Mouse (Mus musculus) heart, adult 2 months (tissue): ENCODE data around the gene Clcn3. TPM values are rescaled to one million over a fixed set of nuclear protein-coding genes. Genes with fewer than 3 reads are reported as not detected.
A peak's percentile ranks its signal among the peaks of the same experiment; 100 is the strongest.

Experiments
- DNase-seq, 2 experiments: peaks; one replicate each; pipeline ENCODE4 v3.0.0; 2021
- H3K27ac ChIP-seq: fragments of 200-600 bp; 2 replicates; pipeline ENCODE4 v1.8.1; 2022
- H3K27me3 ChIP-seq: fragments of 200-500 bp; 2 replicates; pipeline ENCODE4 v1.6.1; 2012; ENCODE audit warnings: mild to moderate bottlenecking, low read length, inconsistent platforms, mixed read lengths; ENCODE audit not compliant: control insufficient read depth, insufficient read depth
- H3K36me3 ChIP-seq: fragments of 200-500 bp; 2 replicates; pipeline ENCODE4 v1.6.1; 2012; ENCODE audit warnings: low read length, inconsistent platforms; ENCODE audit not compliant: control insufficient read depth, insufficient read depth
- H3K4me1 ChIP-seq: fragments of 200-500 bp; 2 replicates; pipeline ENCODE4 v1.6.1; 2011; ENCODE audit warnings: low read length; ENCODE audit not compliant: control insufficient read depth, insufficient read depth
- H3K4me3 ChIP-seq: fragments of 200-600 bp; 2 replicates; pipeline ENCODE4 v1.8.1; 2022
- H3K79me2 ChIP-seq: fragments of 200-500 bp; replicated peaks from 2 replicates; pipeline ENCODE4 v1.6.1; 2012; ENCODE audit warnings: mild to moderate bottlenecking, inconsistent platforms, low read length, moderate library complexity, mixed read lengths; ENCODE audit not compliant: control insufficient read depth, insufficient read depth
- H3K9ac ChIP-seq: fragments of 200-500 bp; 2 replicates; pipeline ENCODE4 v1.6.1; 2012; ENCODE audit warnings: low read depth, mild to moderate bottlenecking, control low read depth, inconsistent platforms, low read length, mixed read lengths
- CTCF ChIP-seq: fragments of 200-600 bp; IDR thresholded peaks from 2 replicates; pipeline ENCODE4 v1.8.1; 2022; ENCODE audit warnings: antibody characterized with exemption, mild to moderate bottlenecking, moderate library complexity
- EP300 ChIP-seq: fragments of 200-500 bp; IDR thresholded peaks from 2 replicates; pipeline ENCODE4 v1.6.1; 2011; ENCODE audit warnings: low read depth, low read length, control low read depth; ENCODE audit not compliant: insufficient read depth
- POLR2A ChIP-seq: fragments of 200-500 bp; IDR thresholded peaks from 2 replicates; pipeline ENCODE4 v1.6.1; 2011; ENCODE audit warnings: mild to moderate bottlenecking, low read depth, low read length, control low read depth; ENCODE audit not compliant: insufficient read depth
- WGBS: fragments of 180-500 bp; shearing (Covaris S2); methylation state at CpG from one replicate; pipeline ENCODE4 v1.1.7; 2018; 5-methylcytosine and 5-hydroxymethylcytosine counted together
- intact Hi-C: fragments of 180-260 bp; cut with DNase I; formaldehyde crosslinking; loops from one replicate; pipeline ENCODE4 v1.15.1; 2025
- polyA plus RNA-seq: library from polyadenylated mRNA; depleted of rRNA; stranded (reverse); fragments of >200 nt; gene quantifications from 2 replicates; pipeline ENCODE4 v1.2.3, GENCODE M21; 2012
- total RNA-seq, 2 experiments: library from RNA; stranded (reverse); gene quantifications; 2 replicates each; pipeline ENCODE4 v1.2.3; 2021

Clcn3 gene
- total and polyA plus RNA-seq, 3 experiments, result 10.1 to 33.6 (median 27.6) TPM

DNA sequence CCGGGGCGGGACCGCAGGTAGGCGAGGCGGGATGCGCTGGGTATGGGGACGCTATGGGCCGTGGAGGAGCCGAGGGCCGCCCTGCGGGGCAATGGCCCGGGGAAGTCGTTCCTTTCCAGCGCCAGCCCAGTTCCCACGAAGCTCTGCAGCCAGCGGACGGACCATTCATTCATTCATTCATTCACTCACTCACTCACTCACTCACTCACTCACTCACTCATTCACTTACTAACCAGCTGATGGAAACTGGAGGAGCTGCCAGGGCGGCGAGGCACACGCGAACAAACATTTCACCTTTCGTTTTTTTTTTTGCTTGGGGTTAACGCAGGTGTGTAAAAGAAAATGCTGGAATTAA, 92.6 kb downstream of the Clcn3 start:
- Histone ChIP-seq H3K4me3 (peak overlapping the region; percentile 90), H3K27ac (peak overlapping the region; percentile 59), H3K9ac (peak overlapping the region; percentile 81), H3K79me2 (peaks cover 2% of the 10 kb centered on the region; the same call in 1 of the 2 replicates), H3K36me3 (peaks cover 14% of the 10 kb centered on the region), H3K4me1 (peaks cover 5% of the 10 kb centered on the region), H3K27me3 (no peaks in the 10 kb centered on the region)
- under 1% methylated on average over 23 of the region's 23 CpGs for WGBS
- DNase-seq, result no peak
- no peak for TF ChIP-seq CTCF
- no peak for TF ChIP-seq EP300
- no peak for TF ChIP-seq POLR2A
- intact Hi-C loops, result loop anchor here (2.0 to 5.0 kb wide), 3 partner anchors 102 to 337 kb away; partner anchors contain the start of genes Mfap3l and Nek1

DNA sequence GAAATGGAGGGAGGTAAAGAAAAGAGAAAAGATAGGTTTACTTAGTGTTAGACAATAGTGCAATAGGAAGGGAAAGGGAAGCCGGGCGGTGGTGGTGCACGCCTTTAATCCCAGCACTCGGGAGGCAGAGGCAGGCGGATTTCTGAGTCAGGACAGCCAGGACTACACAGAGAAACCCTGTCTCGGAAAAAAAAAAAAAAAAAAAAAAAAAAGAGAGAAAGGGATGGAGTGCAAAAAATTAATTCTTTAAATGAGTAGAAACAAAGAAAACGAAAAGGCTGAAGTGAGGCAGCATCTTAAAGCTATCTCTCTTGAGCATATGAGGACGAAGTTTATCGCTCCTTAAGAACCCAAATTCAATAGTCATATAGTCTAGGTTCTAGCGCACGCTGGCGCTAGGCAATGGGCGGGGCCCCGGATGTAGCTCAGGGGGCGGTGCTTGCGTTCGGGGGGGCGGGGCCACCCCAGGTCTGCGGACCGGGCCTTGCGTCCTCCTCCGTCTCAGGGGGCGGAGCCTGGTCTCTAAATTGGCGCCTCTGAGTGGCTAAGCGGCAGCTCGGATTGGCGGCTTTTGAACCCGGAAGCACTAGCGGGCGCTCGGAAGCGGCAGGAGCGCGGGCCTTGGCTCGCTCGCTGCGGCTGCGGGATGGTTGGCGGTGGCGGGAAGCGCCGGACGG, 93.1 kb downstream of the Clcn3 start, which contains the start of gene Hpf1:
TSS of gene Hpf1 (plus strand) at position 576 of the 677 bp plus-strand sequence.
- Histone ChIP-seq H3K9ac (peak within 1 kb of the TSS; percentile 81), H3K4me3 (peak within 1 kb of the TSS; percentile 90), H3K36me3 (peaks cover 11% of the 10 kb centered on the region), H3K79me2 (peaks cover 2% of the 10 kb centered on the region; the same call in 1 of the 2 replicates), H3K4me1 (peaks cover 5% of the 10 kb centered on the region), H3K27me3 (no peaks in the 10 kb centered on the region), H3K27ac (peak within 1 kb of the TSS; percentile 59)
- TF ChIP-seq CTCF (no peak), EP300 (no peak), POLR2A (peak; percentile 68)
- DNase-seq, result peak; percentile 92 to 97
- WGBS, result 4% methylated on average over 43 of the region's 43 CpGs
- intact Hi-C loops, result loop anchor here (2.0 to 5.0 kb wide), 3 partner anchors 103 to 337 kb away; partner anchors contain the start of genes Mfap3l and Nek1

DNA sequence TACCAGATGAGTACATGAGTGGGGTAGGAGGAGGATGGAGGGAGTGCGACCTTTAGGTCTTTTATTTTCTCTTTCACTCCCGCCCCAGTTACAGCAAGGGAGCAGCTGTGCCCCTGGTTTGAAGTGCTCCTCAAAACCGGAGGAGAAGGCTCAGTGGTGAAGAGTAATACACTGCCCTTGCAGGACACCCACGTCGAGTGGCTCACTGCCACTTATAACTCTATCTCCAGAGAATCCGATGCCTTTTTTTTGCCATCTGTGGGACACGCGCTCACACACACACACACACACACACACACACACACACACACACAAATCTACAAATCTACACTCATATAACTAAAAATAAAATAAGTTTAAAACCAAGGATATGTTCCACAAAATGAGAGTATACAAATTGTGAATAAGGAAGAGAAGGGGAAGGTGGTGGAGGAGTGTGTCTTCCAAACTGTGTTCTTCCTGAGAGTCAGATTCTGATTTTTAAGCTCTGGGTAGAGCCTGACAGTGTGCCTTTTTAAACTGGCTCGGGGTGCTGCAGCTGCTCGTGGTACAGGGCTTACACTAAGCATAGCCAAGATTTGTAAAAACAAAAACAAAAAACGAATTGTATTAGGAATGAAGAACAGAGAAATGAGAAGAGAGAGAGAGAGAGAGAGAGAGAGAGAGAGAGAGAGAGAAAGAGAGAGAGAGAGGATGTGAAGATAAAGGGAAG, 93.8 kb downstream of the Clcn3 start:
- Histone ChIP-seq H3K79me2 (peaks cover 2% of the 10 kb centered on the region; the same call in 1 of the 2 replicates), H3K27me3 (no peaks in the 10 kb centered on the region), H3K4me3 (no peak overlapping the region; the same call in 1 of the 2 replicates), H3K9ac (no peak overlapping the region), H3K27ac (no peak overlapping the region), H3K36me3 (peaks cover 9% of the 10 kb centered on the region), H3K4me1 (peaks cover 4% of the 10 kb centered on the region)
- intact Hi-C loops, result no loop called here
- 76% methylated on average over 11 of the region's 11 CpGs for WGBS
- no peak for DNase-seq
- TF ChIP-seq POLR2A (no peak), CTCF (no peak), EP300 (no peak)

DNA sequence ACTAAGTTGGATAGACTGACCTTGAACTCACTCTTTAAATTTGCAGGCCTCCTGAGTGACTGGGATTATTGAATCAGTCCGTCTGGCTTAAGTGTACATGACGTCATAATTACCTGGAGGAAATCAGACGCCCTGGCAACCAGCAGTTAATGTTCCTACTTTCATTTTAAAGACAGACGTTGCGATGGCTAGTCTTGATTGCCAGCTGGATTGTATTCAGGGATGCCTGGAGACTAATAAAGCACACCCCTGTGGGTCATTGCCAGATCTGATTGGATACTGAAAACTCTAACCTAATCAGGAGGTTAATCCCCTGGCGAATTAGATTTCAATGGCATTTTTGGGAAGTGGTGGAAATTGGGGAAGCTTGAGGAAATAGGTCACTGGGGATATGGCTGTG, 96.4 kb downstream of the Clcn3 start:
- intact Hi-C loops, result no loop called here
- no peak overlapping the region for H3K27ac ChIP-seq
- no peaks in the 10 kb centered on the region for H3K79me2 ChIP-seq
- H3K4me1 ChIP-seq, result peaks cover 4% of the 10 kb centered on the region
- H3K27me3 ChIP-seq, result no peaks in the 10 kb centered on the region
- no peak for TF ChIP-seq EP300
- TF ChIP-seq CTCF, result no peak
- no peak for TF ChIP-seq POLR2A
- no peak overlapping the region for H3K9ac ChIP-seq
- no peak overlapping the region for H3K4me3 ChIP-seq
- peaks cover 3% of the 10 kb centered on the region; the same call in 1 of the 2 replicates for H3K36me3 ChIP-seq
- no peak for DNase-seq
- WGBS, result 60% methylated on average over 6 of the region's 6 CpGs

DNA sequence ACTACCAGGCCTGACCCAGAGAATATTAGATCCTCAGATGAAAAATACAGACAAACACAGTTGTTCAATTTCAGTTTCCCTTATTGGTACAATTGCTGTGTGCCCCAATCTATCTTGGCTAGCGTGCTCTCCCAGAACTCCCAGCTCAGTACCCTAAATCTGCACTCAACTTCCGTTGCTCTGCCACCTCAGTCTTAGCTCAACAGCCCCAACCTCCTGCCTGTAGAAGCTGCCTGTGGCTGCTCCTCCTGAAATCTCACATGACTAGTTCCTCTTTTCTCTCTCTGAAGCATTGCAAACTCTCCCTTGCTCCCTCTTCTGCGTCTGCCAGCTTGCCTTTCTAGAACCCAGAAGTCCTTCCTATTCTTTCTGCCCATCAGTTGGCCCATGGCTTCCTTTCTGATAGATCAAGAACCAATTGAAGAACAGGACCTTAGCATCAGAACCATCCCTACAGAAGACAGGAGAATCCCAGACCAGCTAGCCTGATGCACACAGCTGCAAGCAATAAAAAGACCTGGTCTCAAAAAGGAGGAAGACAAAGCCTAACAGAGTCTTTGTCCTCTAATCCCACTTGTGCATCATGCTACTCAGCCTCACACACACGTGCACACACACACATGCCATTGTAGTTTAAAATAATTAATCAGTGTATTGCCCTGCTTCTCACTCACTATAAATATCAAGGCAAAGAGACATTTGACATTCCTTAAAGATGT, 99.5 kb downstream of the Clcn3 start:
- Histone ChIP-seq H3K4me1 (no peaks in the 10 kb centered on the region), H3K79me2 (no peaks in the 10 kb centered on the region), H3K4me3 (no peak overlapping the region), H3K9ac (no peak overlapping the region), H3K27ac (no peak overlapping the region), H3K27me3 (no peaks in the 10 kb centered on the region), H3K36me3 (no peaks in the 10 kb centered on the region)
- TF ChIP-seq CTCF (no peak), POLR2A (no peak), EP300 (no peak)
- intact Hi-C loops, result no loop called here
- no peak for DNase-seq
- WGBS, result 64% methylated on average over 4 of the region's 4 CpGs
